Mouse (Mus musculus): Measurements from ENCODE around the gene Tmem254c. TPM values are rescaled to one million over a fixed set of nuclear protein-coding genes. Genes with fewer than 3 reads are reported as not detected.

The Tmem254c gene
- total RNA-seq, 2 experiments from 2014 or later, result 22.2 to 45.4 TPM

Other genes with a start within 250 kb of the Tmem254c start
- 10 to 100 TPM; 54.9 to 58.8 TPM for gene Anxa11, start 225.2 kb downstream of the Tmem254c start, total RNA-seq (2021)
- 1 to 10 TPM; 1.7 to 2.4 TPM for gene Plac9a, start 164.3 kb downstream of the Tmem254c start, total RNA-seq (2021)
- gene Tmem254a, start 139.7 kb downstream of the Tmem254c start, total RNA-seq (2021), result 1 to 10 TPM; 6.2 to 7.2 TPM
- gene Cphx1, start 129.1 kb downstream of the Tmem254c start, total RNA-seq (2021), result not detected
- gene Duxbl1, start 88.8 kb downstream of the Tmem254c start, total RNA-seq (2021), result 1 to 10 TPM; 2.5 to 2.8 TPM
- 10 to 100 TPM; 11.6 to 22.2 TPM for gene Gm9780, start 24.6 kb downstream of the Tmem254c start, total RNA-seq (2021)
- gene Cphx2, start 14.2 kb upstream of the Tmem254c start, total RNA-seq (2021), result not detected
- not detected for gene Cphx3, start 14.9 kb upstream of the Tmem254c start, total RNA-seq (2021)
- 1 to 10 TPM; 1.0 to 1.2 TPM for gene Duxbl2, start 51.0 kb upstream of the Tmem254c start, total RNA-seq (2021)
- gene Plac9b, start 115.1 kb upstream of the Tmem254c start, total RNA-seq (2021), result 10 to 100 TPM; 49.1 to 62.8 TPM
- 10 to 100 TPM; 17.3 to 18.2 TPM for gene Tmem254b, start 139.7 kb upstream of the Tmem254c start, total RNA-seq (2021)
- gene Duxbl3, start 190.6 kb upstream of the Tmem254c start, total RNA-seq (2021), result 1 to 10 TPM; 4.7 to 6.4 TPM

All from adrenal gland, postnatal 4 days (tissue).